Mouse (Mus musculus) hindbrain, embryonic 14.5 days (tissue): ENCODE results near the gene Hoxb3. TPM values are rescaled to one million over a fixed set of nuclear protein-coding genes. Genes with fewer than 3 reads are reported as not detected.
A peak's percentile ranks its signal among the peaks of the same experiment; 100 is the strongest.

Source experiments
- ATAC-seq: fragments of 200-750 bp; cut with Nextera tagmentation; 2 replicates; pipeline ENCODE4 v1.8.0; 2017; ENCODE audit warnings: moderate number of reproducible peaks, mild to moderate bottlenecking, moderate TSS enrichment, moderate library complexity; ENCODE audit not compliant: low FRiP score
- DNase-seq: peaks from one replicate; pipeline ENCODE4 v3.0.0-alpha.2; 2015; ENCODE audit warnings: low spot score
- H3K27ac ChIP-seq: fragments of 300-500 bp; sonication (generic); 2 replicates; pipeline ENCODE4 v1.5.1; 2014; ENCODE audit warnings: mild to moderate bottlenecking, moderate library complexity
- H3K27me3 ChIP-seq: fragments of 300-500 bp; sonication (generic); 2 replicates; pipeline ENCODE4 v1.6.1; 2014; ENCODE audit warnings: mild to moderate bottlenecking, low read length, mixed read lengths; ENCODE audit not compliant: control insufficient read depth, insufficient read depth
- H3K36me3 ChIP-seq: fragments of 300-500 bp; sonication (generic); replicated peaks from 2 replicates; pipeline ENCODE4 v1.6.1; 2014; ENCODE audit not compliant: control insufficient read depth, insufficient read depth
- H3K4me1 ChIP-seq: fragments of 300-500 bp; sonication (generic); replicated peaks from 2 replicates; pipeline ENCODE4 v1.6.1; 2014; ENCODE audit warnings: antibody characterized with exemption, low read length, mixed read lengths; ENCODE audit not compliant: control insufficient read depth, insufficient read depth
- H3K4me2 ChIP-seq: fragments of 300-500 bp; sonication (generic); replicated peaks from 2 replicates; pipeline ENCODE4 v1.6.1; 2014; ENCODE audit warnings: mild to moderate bottlenecking, moderate library complexity
- H3K4me3 ChIP-seq: fragments of 300-500 bp; sonication (generic); replicated peaks from 2 replicates; pipeline ENCODE4 v1.5.1; 2014; ENCODE audit warnings: mild to moderate bottlenecking, low read length
- H3K9ac ChIP-seq: fragments of 300-500 bp; sonication (generic); 2 replicates; pipeline ENCODE4 v1.6.1; 2014
- H3K9me3 ChIP-seq: fragments of 300-500 bp; sonication (generic); 2 replicates; pipeline ENCODE4 v1.6.1; 2016; ENCODE audit warnings: low read length; ENCODE audit not compliant: control insufficient read depth
- WGBS: fragments of 180-500 bp; shearing (Covaris S2); extraction: QIAGEN DNeasy Blood & Tissue Kit; methylation state at CpG from one replicate; pipeline ENCODE4 v1.1.7; 2014; 5-methylcytosine and 5-hydroxymethylcytosine counted together
- polyA plus RNA-seq: library from polyadenylated mRNA; unstranded; fragments of >200 nt; fragmentation: Nextera tagmentation; extraction: Ambion mirVana; gene quantifications from 2 replicates; pipeline ENCODE4 v1.2.1, GENCODE M21; 2014

Gene Hoxb3
- polyA plus RNA-seq, 1 experiment from 2014 or later, result 17.2 TPM

- H3K27ac ChIP-seq, result peak overlapping the region; percentile 99
- no peak for DNase-seq
- ATAC-seq, result no peak
- peak overlapping the region; percentile 98 for H3K9ac ChIP-seq
- H3K4me2 ChIP-seq, result peak overlapping the region; percentile 71
- H3K4me3 ChIP-seq, result peak overlapping the region; percentile 68
- H3K36me3 ChIP-seq, result 0 out of 2 replicates have a peak, but pooled peaks cover 9% of the 10 kb centered on the region
- no peaks in the 10 kb centered on the region for H3K9me3 ChIP-seq
- 2% methylated on average over 14 of the region's 14 CpGs for WGBS
- peaks cover 26% of the 10 kb centered on the region for H3K4me1 ChIP-seq
- H3K27me3 ChIP-seq, result peaks cover 53% of the 10 kb centered on the region
These were observed 30.4 kb downstream of the Hoxb3 start for GRCm38 (mm10) chr11:96353522-96353841.

GRCm38 (mm10) chr11:96353939-96354338, 30.8 kb downstream of the Hoxb3 start:
- no peak for DNase-seq
- Histone ChIP-seq H3K4me2 (peak overlapping the region; percentile 71), H3K4me1 (peaks cover 22% of the 10 kb centered on the region), H3K27me3 (peaks cover 52% of the 10 kb centered on the region), H3K4me3 (peak overlapping the region; percentile 68), H3K36me3 (0 out of 2 replicates have a peak, but pooled peaks cover 9% of the 10 kb centered on the region), H3K27ac (peak overlapping the region; percentile 99), H3K9ac (peak overlapping the region; percentile 98), H3K9me3 (no peaks in the 10 kb centered on the region)
- ATAC-seq, result no peak
- 2% methylated on average over 8 of the region's 8 CpGs for WGBS

GRCm38 (mm10) chr11:96354376-96354775, 31.2 kb downstream of the Hoxb3 start:
- Histone ChIP-seq H3K4me1 (peaks cover 18% of the 10 kb centered on the region), H3K9ac (peak overlapping the region; percentile 98), H3K4me2 (peak overlapping the region; percentile 71), H3K4me3 (peak overlapping the region; percentile 68), H3K36me3 (0 out of 2 replicates have a peak, but pooled peaks cover 9% of the 10 kb centered on the region), H3K9me3 (no peaks in the 10 kb centered on the region), H3K27ac (peak overlapping the region; percentile 99), H3K27me3 (peaks cover 53% of the 10 kb centered on the region)
- WGBS, result under 1% methylated on average over 25 of the region's 25 CpGs
- no peak for ATAC-seq
- no peak for DNase-seq

- Histone ChIP-seq H3K27me3 (peaks cover 53% of the 10 kb centered on the region), H3K36me3 (0 out of 2 replicates have a peak, but pooled peaks cover 9% of the 10 kb centered on the region), H3K4me3 (peak overlapping the region; percentile 68), H3K9me3 (no peaks in the 10 kb centered on the region), H3K27ac (peak overlapping the region; percentile 99), H3K9ac (peak overlapping the region; percentile 98), H3K4me2 (peak overlapping the region; percentile 71), H3K4me1 (peaks cover 14% of the 10 kb centered on the region)
- DNase-seq (no peak), ATAC-seq (no peak)
- WGBS, result 3% methylated on average over 9 of the region's 9 CpGs
These were observed 31.7 kb downstream of the Hoxb3 start for GRCm38 (mm10) chr11:96354801-96355311.

- ATAC-seq, result no peak
- Histone ChIP-seq H3K9ac (no peak overlapping the region), H3K27me3 (peaks cover 88% of the 10 kb centered on the region), H3K9me3 (no peaks in the 10 kb centered on the region), H3K4me1 (no peaks in the 10 kb centered on the region), H3K36me3 (no peaks in the 10 kb centered on the region), H3K4me3 (no peak overlapping the region), H3K27ac (no peak overlapping the region), H3K4me2 (no peak overlapping the region)
- WGBS, result 14% methylated on average over 5 of the region's 5 CpGs
- DNase-seq, result no peak
These were observed 40.7 kb downstream of the Hoxb3 start for GRCm38 (mm10) chr11:96363807-96364206.

GRCm38 (mm10) chr11:96365441-96366091, 42.4 kb downstream of the Hoxb3 start, which contains the start of gene Hoxb1:
Gene Hoxb1 (plus strand): TSS chr11:96365752.
- under 1% methylated on average over 26 of the region's 26 CpGs for WGBS
- Histone ChIP-seq H3K36me3 (no peaks in the 10 kb centered on the region), H3K4me1 (no peaks in the 10 kb centered on the region), H3K9me3 (no peaks in the 10 kb centered on the region), H3K27me3 (peaks cover 93% of the 10 kb centered on the region), H3K4me2 (peak within 1 kb of the TSS; percentile 30), H3K4me3 (no peak within 1 kb of the TSS; the same call in 1 of the 2 replicates), H3K9ac (no peak within 1 kb of the TSS), H3K27ac (no peak within 1 kb of the TSS)
- ATAC-seq, result no peak
- DNase-seq, result no peak

- Histone ChIP-seq H3K9ac (no peak overlapping the region), H3K4me3 (no peak overlapping the region; the same call in 1 of the 2 replicates), H3K4me2 (peak overlapping the region; percentile 30), H3K27ac (no peak overlapping the region), H3K36me3 (no peaks in the 10 kb centered on the region), H3K9me3 (no peaks in the 10 kb centered on the region), H3K4me1 (no peaks in the 10 kb centered on the region), H3K27me3 (peaks cover 94% of the 10 kb centered on the region)
- 3% methylated on average over 47 of the region's 47 CpGs for WGBS
- DNase-seq (no peak), ATAC-seq (no peak)
These were observed 43.2 kb downstream of the Hoxb3 start for GRCm38 (mm10) chr11:96366092-96367041.

GRCm38 (mm10) chr11:96367141-96367540, 44.0 kb downstream of the Hoxb3 start:
- 17% methylated on average over 6 of the region's 6 CpGs for WGBS
- H3K27ac ChIP-seq, result no peak overlapping the region
- ATAC-seq, result no peak
- no peak overlapping the region for H3K4me3 ChIP-seq
- no peaks in the 10 kb centered on the region for H3K9me3 ChIP-seq
- H3K27me3 ChIP-seq, result peaks cover 94% of the 10 kb centered on the region
- no peak for DNase-seq
- H3K4me1 ChIP-seq, result no peaks in the 10 kb centered on the region
- no peak overlapping the region for H3K9ac ChIP-seq
- no peak overlapping the region for H3K4me2 ChIP-seq
- H3K36me3 ChIP-seq, result no peaks in the 10 kb centered on the region

GRCm38 (mm10) chr11:96368686-96369085, 45.6 kb downstream of the Hoxb3 start:
- ATAC-seq (no peak), DNase-seq (no peak)
- Histone ChIP-seq H3K27me3 (peaks cover 94% of the 10 kb centered on the region), H3K36me3 (no peaks in the 10 kb centered on the region), H3K4me1 (no peaks in the 10 kb centered on the region), H3K27ac (no peak overlapping the region), H3K9ac (no peak overlapping the region), H3K4me2 (no peak overlapping the region), H3K4me3 (no peak overlapping the region), H3K9me3 (no peaks in the 10 kb centered on the region)
- 15% methylated on average over 5 of the region's 5 CpGs for WGBS
